Mouse (Mus musculus) olfactory bulb, adult 2 months (tissue): Measurements from ENCODE around the gene Anks3. TPM values are rescaled to one million over a fixed set of nuclear protein-coding genes. Genes with fewer than 3 reads are reported as not detected.
A peak's percentile ranks its signal among the peaks of the same experiment; 100 is the strongest.

Experiments used
- H3K27ac ChIP-seq: fragments of 200-500 bp; 2 replicates; pipeline ENCODE4 v1.5.1; 2012; ENCODE audit warnings: low read depth, low read length; ENCODE audit not compliant: insufficient read depth
- H3K4me1 ChIP-seq: fragments of 200-500 bp; 2 replicates; pipeline ENCODE4 v1.6.1; 2012; ENCODE audit warnings: low read length; ENCODE audit not compliant: control insufficient read depth, insufficient read depth
- H3K4me3 ChIP-seq: fragments of 200-500 bp; 2 replicates; pipeline ENCODE4 v1.5.1; 2012; ENCODE audit warnings: mild to moderate bottlenecking, low read depth, low read length, moderate library complexity; ENCODE audit not compliant: insufficient read depth
- CTCF ChIP-seq: fragments of 200-500 bp; IDR thresholded peaks from 2 replicates; pipeline ENCODE4 v1.5.1; 2012; ENCODE audit warnings: low read depth, mild to moderate bottlenecking, low read length, moderate library complexity; ENCODE audit not compliant: insufficient read depth
- POLR2A ChIP-seq: fragments of 200-500 bp; IDR thresholded peaks from 2 replicates; pipeline ENCODE4 v1.6.1; 2012; ENCODE audit warnings: mild to moderate bottlenecking, low read depth, low read length, moderate library complexity; ENCODE audit not compliant: insufficient read depth
- WGBS: fragments of 180-500 bp; shearing (Covaris S2); methylation state at CpG from one replicate; pipeline ENCODE4 v1.1.7; 2018; 5-methylcytosine and 5-hydroxymethylcytosine counted together
- polyA plus RNA-seq: library from polyadenylated mRNA; stranded (reverse); fragments of >200 nt; gene quantifications from 2 replicates; pipeline ENCODE4 v1.2.4, GENCODE M21; 2012; ENCODE audit warnings: low replicate concordance; ENCODE audit not compliant: missing spikeins, insufficient read depth, insufficient read length

The Anks3 gene
- polyA plus RNA-seq, 1 experiment, result not detected

GRCm38 (mm10) chr16:5007067-5007466 is 43.1 kb upstream of the Anks3 start, which contains the start of gene Smim22:
TSS of gene Smim22 (plus strand) at chr16:5007288.
- 53% methylated on average over 5 of the region's 5 CpGs for WGBS
- no peak within 1 kb of the TSS for H3K27ac ChIP-seq
- no peak within 1 kb of the TSS for H3K4me3 ChIP-seq
- H3K4me1 ChIP-seq, result peaks cover 17% of the 10 kb centered on the region
- TF ChIP-seq POLR2A (no peak), CTCF (no peak)

DNA sequence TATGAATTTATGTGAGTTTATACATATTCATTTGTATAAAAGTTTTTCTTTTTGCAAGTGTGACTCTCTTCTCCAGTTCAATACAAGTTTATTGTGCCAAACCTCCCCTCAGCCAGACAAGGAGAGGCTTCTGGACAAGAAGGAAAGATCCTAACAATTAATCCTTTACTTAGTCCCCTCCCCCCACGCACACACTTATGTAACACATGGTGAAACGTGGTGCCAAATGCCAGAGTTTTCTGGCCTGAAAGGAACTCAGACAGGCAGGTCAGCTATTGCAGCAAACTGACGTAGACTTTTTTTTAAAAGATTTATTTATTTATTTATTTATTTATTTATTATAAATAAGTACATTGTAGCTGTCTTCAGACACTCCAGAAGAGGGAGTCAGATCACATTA is 36.6 kb upstream of the Anks3 start:
- TF ChIP-seq CTCF, result no peak
- no peak for TF ChIP-seq POLR2A
- Histone ChIP-seq H3K27ac (no peak overlapping the region), H3K4me3 (no peak overlapping the region), H3K4me1 (0 out of 2 replicates have a peak, but pooled peaks cover 2% of the 10 kb centered on the region)
- WGBS, result 59% methylated on average over 3 of the region's 3 CpGs

- 86% methylated on average over 1 of the region's 1 CpGs for WGBS
- TF ChIP-seq CTCF, result no peak
- no peak for TF ChIP-seq POLR2A
- Histone ChIP-seq H3K27ac (no peak overlapping the region), H3K4me3 (no peak overlapping the region), H3K4me1 (0 out of 2 replicates have a peak, but pooled peaks cover 2% of the 10 kb centered on the region)
Observed at GRCm38 (mm10) chr16:4998984-4999383, 35.0 kb upstream of the Anks3 start.

- WGBS, result 41% methylated on average over 3 of the region's 3 CpGs
- no peak within 1 kb of the TSS for H3K27ac ChIP-seq
- no peak within 1 kb of the TSS for H3K4me3 ChIP-seq
- no peak for TF ChIP-seq CTCF
- TF ChIP-seq POLR2A, result no peak
- H3K4me1 ChIP-seq, result 0 out of 2 replicates have a peak, but pooled peaks cover 2% of the 10 kb centered on the region
Observed at GRCm38 (mm10) chr16:4997553-4997952, 33.5 kb upstream of the Anks3 start, which contains the start of gene Sept12. TSS of gene Sept12 (minus strand) at chr16:4997852.

GRCm38 (mm10) chr16:4993276-4993675 is 29.3 kb upstream of the Anks3 start:
- no peak overlapping the region for H3K27ac ChIP-seq
- H3K4me3 ChIP-seq, result no peak overlapping the region
- H3K4me1 ChIP-seq, result 0 out of 2 replicates have a peak, but pooled peaks cover 2% of the 10 kb centered on the region
- WGBS, result 83% methylated on average over 4 of the region's 4 CpGs
- TF ChIP-seq POLR2A, result no peak
- TF ChIP-seq CTCF, result no peak

- H3K4me1 ChIP-seq, result peaks cover 3% of the 10 kb centered on the region; the same call in 1 of the 2 replicates
- no peak overlapping the region for H3K4me3 ChIP-seq
- no peak overlapping the region for H3K27ac ChIP-seq
- WGBS, result 92% methylated on average over 12 of the region's 12 CpGs
- TF ChIP-seq POLR2A (no peak), CTCF (no peak)
Observed at GRCm38 (mm10) chr16:4984717-4985116, 20.7 kb upstream of the Anks3 start.

- Histone ChIP-seq H3K4me3 (no peak overlapping the region), H3K27ac (no peak overlapping the region), H3K4me1 (peaks cover 16% of the 10 kb centered on the region)
- TF ChIP-seq CTCF (peak; percentile 17; the same call in 1 of the 2 replicates), POLR2A (no peak)
- 76% methylated on average over 4 of the region's 4 CpGs for WGBS
Observed at GRCm38 (mm10) chr16:4979755-4980380, 15.9 kb upstream of the Anks3 start.

DNA sequence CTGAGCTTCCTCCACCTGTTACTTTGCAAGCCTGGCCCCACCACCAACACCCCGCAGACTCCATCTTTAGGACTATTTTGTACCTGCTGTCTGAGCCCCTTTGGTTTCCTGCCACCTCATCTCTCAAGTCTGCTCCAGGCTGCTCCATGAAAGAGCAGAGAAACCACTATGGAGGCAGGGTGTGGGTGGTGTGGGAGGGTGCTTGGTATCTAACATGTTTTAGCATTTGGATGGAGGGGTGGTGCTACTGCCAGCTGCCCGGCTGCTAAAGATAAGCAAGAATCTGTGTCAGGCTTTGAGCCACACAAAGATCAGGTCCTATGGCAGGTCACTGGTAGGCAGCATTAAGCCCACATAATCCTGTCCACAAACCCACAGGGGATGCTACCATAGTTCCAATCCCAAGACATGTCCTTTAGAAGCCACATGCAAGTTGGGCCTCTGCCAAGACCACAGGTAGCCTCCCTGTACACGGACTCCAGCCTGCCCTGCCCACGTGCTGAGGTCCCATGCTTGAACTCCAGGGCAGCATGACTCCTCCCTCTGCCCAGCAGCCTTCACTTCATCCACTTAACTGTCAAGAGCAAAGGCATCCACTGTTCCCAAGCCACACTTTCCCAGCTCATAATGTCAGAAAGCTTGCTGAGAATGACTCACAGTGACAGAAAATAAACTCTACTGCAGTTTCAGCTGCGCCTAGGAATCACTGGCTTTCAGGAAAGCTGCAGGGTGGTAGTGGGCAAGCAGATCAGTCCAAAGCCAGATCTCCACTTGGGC is 14.5 kb upstream of the Anks3 start:
- Histone ChIP-seq H3K27ac (peak overlapping the region; percentile 40), H3K4me1 (peaks cover 16% of the 10 kb centered on the region), H3K4me3 (no peak overlapping the region)
- TF ChIP-seq CTCF (no peak), POLR2A (no peak)
- 46% methylated on average over 5 of the region's 5 CpGs for WGBS

DNA sequence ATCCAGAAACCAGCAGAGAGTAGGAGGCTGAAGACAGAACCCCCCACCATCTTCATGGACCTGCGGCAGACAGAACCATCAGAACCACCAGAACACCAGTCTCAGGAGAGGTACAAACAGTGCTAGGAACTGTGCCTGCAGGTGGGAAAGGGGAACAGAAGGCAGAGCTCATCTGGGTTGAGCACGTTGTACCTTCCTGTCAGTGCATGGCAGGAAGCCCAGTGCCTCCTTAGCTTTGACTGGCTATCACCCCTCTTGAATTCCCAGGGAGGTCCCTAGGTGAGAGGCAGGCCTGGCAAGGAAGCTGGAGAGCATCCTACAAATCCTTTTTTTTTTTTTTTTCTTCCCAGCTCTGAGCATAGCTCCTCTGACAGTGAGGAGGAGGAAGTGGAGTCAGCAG is 12.2 kb upstream of the Anks3 start:
- WGBS, result 65% methylated on average over 2 of the region's 2 CpGs
- Histone ChIP-seq H3K27ac (no peak overlapping the region), H3K4me1 (peaks cover 20% of the 10 kb centered on the region), H3K4me3 (no peak overlapping the region)
- no peak for TF ChIP-seq POLR2A
- TF ChIP-seq CTCF, result no peak
